Mouse (Mus musculus) neural tube, embryonic 15.5 days (tissue): ENCODE data around the gene Smpdl3b. TPM values are rescaled to one million over a fixed set of nuclear protein-coding genes. Genes with fewer than 3 reads are reported as not detected.

ENCODE experiments used
- ATAC-seq: fragments of 200-750 bp; cut with Nextera tagmentation; 2 replicates; pipeline ENCODE4 v1.8.0; 2017; ENCODE audit warnings: mild to moderate bottlenecking, moderate TSS enrichment, moderate library complexity; ENCODE audit not compliant: low FRiP score
- H3K27ac ChIP-seq: fragments of 300-500 bp; sonication (generic); replicated peaks from 2 replicates; pipeline ENCODE4 v1.5.1; 2015; ENCODE audit warnings: mild to moderate bottlenecking, inconsistent platforms
- H3K27me3 ChIP-seq: fragments of 300-500 bp; sonication (generic); replicated peaks from 2 replicates; pipeline ENCODE4 v1.6.1; 2015; ENCODE audit warnings: inconsistent platforms
- H3K36me3 ChIP-seq: fragments of 300-500 bp; sonication (generic); 2 replicates; pipeline ENCODE4 v1.6.1; 2015; ENCODE audit warnings: inconsistent platforms
- H3K4me1 ChIP-seq: fragments of 300-500 bp; sonication (generic); 2 replicates; pipeline ENCODE4 v1.6.1; 2015; ENCODE audit warnings: inconsistent platforms
- H3K4me2 ChIP-seq: fragments of 300-500 bp; sonication (generic); 2 replicates; pipeline ENCODE4 v1.6.1; 2015; ENCODE audit warnings: inconsistent platforms, mild to moderate bottlenecking, moderate library complexity
- H3K4me3 ChIP-seq: fragments of 300-500 bp; sonication (generic); replicated peaks from 2 replicates; pipeline ENCODE4 v1.5.1; 2015; ENCODE audit warnings: mild to moderate bottlenecking, inconsistent platforms
- H3K9ac ChIP-seq: fragments of 300-500 bp; sonication (generic); replicated peaks from 2 replicates; pipeline ENCODE4 v1.6.1; 2015; ENCODE audit warnings: mild to moderate bottlenecking, inconsistent platforms
- H3K9me3 ChIP-seq: fragments of 300-500 bp; sonication (generic); replicated peaks from 2 replicates; pipeline ENCODE4 v1.6.1; 2016; ENCODE audit warnings: inconsistent platforms
- WGBS: fragments of 180-500 bp; shearing (Covaris S2); methylation state at CpG from one replicate; pipeline ENCODE4 v1.1.7; 2015; ENCODE audit warnings: mixed read lengths; 5-methylcytosine and 5-hydroxymethylcytosine counted together
- polyA plus RNA-seq: library from polyadenylated mRNA; unstranded; fragments of >200 nt; fragmentation: Nextera tagmentation; extraction: Ambion mirVana; gene quantifications from 2 replicates; pipeline ENCODE4 v1.2.1, GENCODE M21; 2015

The Smpdl3b gene
- polyA plus RNA-seq, 1 experiment from 2014 or later: 0.54 TPM

DNA sequence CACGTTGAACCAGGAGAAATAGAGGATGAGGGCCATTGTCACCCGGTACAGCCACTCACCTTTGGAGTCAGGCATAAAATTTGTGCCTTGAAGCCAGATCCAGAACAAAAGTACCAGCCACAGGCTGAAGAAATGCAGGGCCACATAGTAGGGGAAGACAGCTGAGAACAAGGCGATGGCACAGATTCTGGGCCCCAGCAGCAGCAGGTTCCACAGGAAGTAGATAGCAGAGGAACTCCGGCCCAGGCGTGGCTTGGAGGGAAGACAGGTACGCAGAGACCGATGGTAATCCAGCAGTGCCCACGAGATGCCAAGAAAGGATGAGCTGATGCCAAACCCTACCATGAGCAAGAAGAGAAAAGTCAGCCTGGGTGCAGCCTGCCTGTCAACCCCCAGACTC is 28.8 kb downstream of the Smpdl3b start:
- Histone ChIP-seq H3K4me1 (peaks cover 13% of the 10 kb centered on the region), H3K4me2 (no peak overlapping the region), H3K9me3 (no peaks in the 10 kb centered on the region), H3K36me3 (peaks cover 30% of the 10 kb centered on the region), H3K27ac (no peak overlapping the region), H3K9ac (no peak overlapping the region), H3K27me3 (no peaks in the 10 kb centered on the region), H3K4me3 (no peak overlapping the region)
- no peak for ATAC-seq
- 92% methylated on average over 8 of the region's 8 CpGs for WGBS

DNA sequence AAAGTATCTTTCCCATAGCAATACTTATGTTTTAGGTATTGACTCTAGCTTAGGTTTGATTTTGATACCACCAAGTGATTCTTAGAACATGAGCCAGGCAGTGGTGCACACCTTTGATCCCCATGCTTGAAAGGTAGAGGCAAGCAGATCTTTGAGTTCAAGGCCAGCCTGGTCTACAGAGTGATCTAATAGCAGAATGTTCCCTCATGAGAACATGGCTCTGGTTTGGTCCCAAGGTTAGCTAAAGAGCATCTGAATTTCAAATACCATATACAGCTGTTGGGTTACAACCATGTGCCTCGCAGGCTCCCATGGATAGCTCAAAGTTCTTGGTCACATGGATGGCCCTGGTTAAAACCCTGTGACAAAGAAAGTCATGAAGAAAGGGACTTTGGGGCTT is 38.8 kb downstream of the Smpdl3b start:
- H3K27ac ChIP-seq: no peak overlapping the region
- WGBS: 97% methylated on average over 1 of the region's 1 CpGs
- no peak overlapping the region for H3K4me2 ChIP-seq
- ATAC-seq: no peak
- no peak overlapping the region for H3K9ac ChIP-seq
- peaks cover 52% of the 10 kb centered on the region for H3K36me3 ChIP-seq
- no peak overlapping the region for H3K4me3 ChIP-seq
- no peaks in the 10 kb centered on the region for H3K4me1 ChIP-seq
- H3K27me3 ChIP-seq: no peaks in the 10 kb centered on the region
- no peaks in the 10 kb centered on the region for H3K9me3 ChIP-seq

DNA sequence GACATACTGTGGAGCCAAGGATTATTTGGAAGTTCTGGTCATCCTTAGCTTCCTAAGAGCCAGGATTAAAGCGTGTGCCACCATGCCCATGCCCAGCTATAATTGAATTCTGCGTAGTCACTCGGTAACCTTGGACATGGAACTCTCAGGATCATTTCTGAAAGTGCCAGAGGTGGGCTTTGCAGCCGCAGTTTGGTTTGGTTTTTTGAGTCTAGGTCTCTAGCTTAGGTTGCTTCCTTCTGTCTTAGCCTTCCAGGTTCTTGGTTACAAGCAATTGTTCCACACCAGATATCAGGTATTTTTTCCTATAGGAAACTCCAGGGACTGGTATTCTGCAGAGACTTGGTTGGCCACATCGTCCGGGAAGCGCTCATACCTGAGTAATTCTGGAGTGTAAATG is 43.9 kb downstream of the Smpdl3b start:
- no peak overlapping the region for H3K4me3 ChIP-seq
- no peaks in the 10 kb centered on the region for H3K27me3 ChIP-seq
- no peak overlapping the region for H3K9ac ChIP-seq
- H3K4me1 ChIP-seq: no peaks in the 10 kb centered on the region
- H3K9me3 ChIP-seq: no peaks in the 10 kb centered on the region
- peaks cover 62% of the 10 kb centered on the region for H3K36me3 ChIP-seq
- WGBS: 95% methylated on average over 7 of the region's 7 CpGs
- H3K27ac ChIP-seq: no peak overlapping the region
- H3K4me2 ChIP-seq: no peak overlapping the region
- no peak for ATAC-seq

DNA sequence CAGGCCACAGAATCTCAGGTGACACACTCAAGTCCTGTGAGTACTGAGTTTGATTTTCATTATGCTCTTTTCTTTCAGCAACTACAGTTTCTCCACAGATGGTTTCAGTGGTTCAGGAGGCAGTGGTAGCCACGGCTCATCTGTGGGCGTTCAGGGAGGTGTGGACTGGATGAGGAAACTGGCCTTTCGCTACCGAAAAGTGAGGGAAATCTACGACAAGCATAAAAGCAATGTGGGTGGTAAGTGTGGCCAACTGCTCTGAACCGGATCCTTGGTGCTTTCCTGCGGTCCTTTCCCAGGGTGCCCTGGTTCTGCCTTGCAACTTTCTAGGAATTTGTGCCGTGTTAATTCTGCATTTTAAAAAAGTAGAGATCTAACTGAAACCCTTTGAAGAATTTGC is 50.2 kb downstream of the Smpdl3b start:
- Histone ChIP-seq H3K4me2 (no peak overlapping the region), H3K27me3 (no peaks in the 10 kb centered on the region), H3K4me3 (no peak overlapping the region), H3K4me1 (no peaks in the 10 kb centered on the region), H3K9me3 (no peaks in the 10 kb centered on the region), H3K27ac (no peak overlapping the region), H3K9ac (no peak overlapping the region), H3K36me3 (peaks cover 80% of the 10 kb centered on the region)
- WGBS: 96% methylated on average over 8 of the region's 8 CpGs
- no peak for ATAC-seq

DNA sequence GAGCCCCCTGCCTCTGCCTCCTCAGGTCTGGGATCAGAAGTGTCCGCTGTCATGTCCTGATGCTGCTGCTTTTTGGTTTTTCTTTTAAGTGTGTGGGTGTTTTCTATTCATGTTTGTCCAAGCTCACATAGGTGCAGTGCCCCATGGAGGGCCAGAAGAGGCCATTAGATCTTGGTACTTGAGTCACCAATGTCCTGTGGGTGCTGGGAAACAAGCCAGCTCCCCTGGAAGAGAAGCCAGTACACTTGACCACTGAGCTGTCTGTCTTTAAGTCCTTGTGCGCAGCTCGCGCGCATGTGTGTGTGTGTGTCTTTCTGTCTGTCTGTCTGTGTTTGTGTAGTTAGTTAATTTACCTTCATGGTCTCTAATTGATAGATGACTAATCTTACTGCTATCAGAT is 55.0 kb downstream of the Smpdl3b start:
- H3K4me3 ChIP-seq: no peak overlapping the region
- H3K9ac ChIP-seq: no peak overlapping the region
- no peak for ATAC-seq
- no peaks in the 10 kb centered on the region for H3K9me3 ChIP-seq
- no peak overlapping the region for H3K27ac ChIP-seq
- no peaks in the 10 kb centered on the region for H3K4me1 ChIP-seq
- H3K4me2 ChIP-seq: no peak overlapping the region
- no peaks in the 10 kb centered on the region for H3K27me3 ChIP-seq
- peaks cover 71% of the 10 kb centered on the region for H3K36me3 ChIP-seq
- over 99% methylated on average over 5 of the region's 5 CpGs for WGBS

DNA sequence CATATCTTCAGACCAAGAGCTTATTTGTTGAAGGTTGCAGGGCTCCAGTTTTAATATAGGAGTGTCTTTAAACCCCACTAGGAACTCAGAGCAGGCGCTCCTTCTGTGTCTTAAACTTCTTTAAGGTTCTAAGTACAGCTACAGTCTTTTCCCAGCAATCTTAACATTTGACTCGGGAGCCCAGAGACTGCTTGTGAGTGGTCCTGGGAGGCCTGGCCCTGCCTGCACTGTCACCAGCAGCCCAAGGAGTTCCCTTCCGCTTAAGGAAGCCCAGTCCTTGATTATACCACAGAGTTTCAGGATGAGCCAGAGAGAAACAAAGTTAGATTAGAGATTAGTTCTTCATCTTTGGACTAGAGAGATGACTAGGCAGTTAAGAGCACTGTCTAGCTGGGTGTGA is 63.7 kb downstream of the Smpdl3b start:
- Histone ChIP-seq H3K4me2 (no peak overlapping the region), H3K27me3 (no peaks in the 10 kb centered on the region), H3K9me3 (no peaks in the 10 kb centered on the region), H3K4me3 (no peak overlapping the region), H3K4me1 (no peaks in the 10 kb centered on the region), H3K9ac (no peak overlapping the region), H3K36me3 (peaks cover 47% of the 10 kb centered on the region), H3K27ac (no peak overlapping the region)
- 89% methylated on average over 3 of the region's 3 CpGs for WGBS
- ATAC-seq: no peak

DNA sequence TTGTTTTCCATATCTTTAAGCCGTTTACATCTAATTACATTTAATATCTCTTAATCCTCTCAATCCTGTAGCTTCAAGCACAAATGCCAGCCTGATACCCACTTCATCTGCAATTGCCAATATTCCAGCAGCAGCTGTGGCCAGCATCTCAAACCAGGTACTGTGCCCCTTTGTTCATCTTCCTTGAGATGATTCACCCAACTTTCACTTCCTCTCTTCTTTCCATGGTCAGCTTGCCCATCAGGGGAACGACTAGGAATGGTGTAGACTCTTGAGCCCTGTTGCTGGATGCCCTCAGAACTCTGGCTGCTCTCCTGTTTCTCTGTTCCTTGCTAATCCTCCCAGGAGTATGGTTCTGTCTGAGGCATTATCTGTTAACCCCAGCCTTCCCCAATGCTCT is 67.4 kb downstream of the Smpdl3b start:
- no peaks in the 10 kb centered on the region for H3K4me1 ChIP-seq
- H3K4me3 ChIP-seq: no peak overlapping the region
- no peaks in the 10 kb centered on the region for H3K9me3 ChIP-seq
- no peak for ATAC-seq
- no peak overlapping the region for H3K9ac ChIP-seq
- no peak overlapping the region for H3K27ac ChIP-seq
- no peak overlapping the region for H3K4me2 ChIP-seq
- H3K36me3 ChIP-seq: peaks cover 47% of the 10 kb centered on the region
- WGBS: 92% methylated on average over 2 of the region's 2 CpGs
- H3K27me3 ChIP-seq: no peaks in the 10 kb centered on the region

Other genes starting within 250 kb of the Smpdl3b start
- gene Sesn2, start 246.8 kb downstream of the Smpdl3b start, polyA plus RNA-seq: 11.9 and 14.2 TPM in 2 replicates
- 1,367 and 1,513 TPM in 2 replicates for gene Atpif1, start 223.6 kb downstream of the Smpdl3b start, polyA plus RNA-seq
- 135 and 146 TPM in 2 replicates for gene Dnajc8, start 221.7 kb downstream of the Smpdl3b start, polyA plus RNA-seq
- gene Ptafr, start 193.2 kb downstream of the Smpdl3b start, polyA plus RNA-seq: 0.65 and 1.2 TPM in 2 replicates
- gene Eya3, start 118.3 kb downstream of the Smpdl3b start, polyA plus RNA-seq: 11.1 and 16.2 TPM in 2 replicates
- gene Xkr8, start 24.7 kb downstream of the Smpdl3b start, polyA plus RNA-seq: 6.2 and 6.4 TPM in 2 replicates
- gene Rpa2, start 11.1 kb upstream of the Smpdl3b start, polyA plus RNA-seq: 35.8 and 58.8 TPM in 2 replicates
- gene Themis2, start 39.1 kb upstream of the Smpdl3b start, polyA plus RNA-seq: 0.50 and 1.5 TPM in 2 replicates
- gene Ppp1r8, start 85.9 kb upstream of the Smpdl3b start, polyA plus RNA-seq: 56.0 and 58.7 TPM in 2 replicates
- gene Stx12, start 127.3 kb upstream of the Smpdl3b start, polyA plus RNA-seq: 124 and 134 TPM in 2 replicates
- 37.3 and 37.5 TPM in 2 replicates for gene Fam76a, start 165.3 kb upstream of the Smpdl3b start, polyA plus RNA-seq
- gene Fgr, start 216.8 kb upstream of the Smpdl3b start, polyA plus RNA-seq: 0.23 and 0.91 TPM in 2 replicates